Mouse (Mus musculus): ENCODE data around the gene Numbl.

The Numbl gene

GRCm38 (mm10) chr7:27258205-27258899 is at the start of gene Numbl:
Gene Numbl (plus strand): TSS chr7:27258433.
- in situ Hi-C loops (cut with MboI; ENCODE audit: low pct_unique_long_range_greater_than_20kb in 1 of 2, low sequenced_read_pairs in 2 of 2, unreplicated experiment in 1 of 2): loop anchor here in 1 of 2 experiments (25.0 kb wide), 1 partner anchor 471 kb away; no protein-coding TSS in a partner anchor

GRCm38 (mm10) chr7:27212626-27213025 is 45.6 kb upstream of the Numbl start:
- in situ Hi-C loops (cut with MboI; ENCODE audit: low pct_unique_long_range_greater_than_20kb in 1 of 2, low sequenced_read_pairs in 2 of 2, unreplicated experiment in 1 of 2): no loop called here

- in situ Hi-C loops (cut with MboI; ENCODE audit: low pct_unique_long_range_greater_than_20kb in 1 of 2, low sequenced_read_pairs in 2 of 2, unreplicated experiment in 1 of 2): no loop called here
These were observed 39.6 kb upstream of the Numbl start for GRCm38 (mm10) chr7:27218586-27218985.

GRCm38 (mm10) chr7:27219937-27220336 is 38.3 kb upstream of the Numbl start:
- in situ Hi-C loops (cut with MboI; ENCODE audit: low pct_unique_long_range_greater_than_20kb in 1 of 2, low sequenced_read_pairs in 2 of 2, unreplicated experiment in 1 of 2): no loop called here

GRCm38 (mm10) chr7:27221939-27222338 is 36.3 kb upstream of the Numbl start:
- in situ Hi-C loops (cut with MboI; ENCODE audit: low pct_unique_long_range_greater_than_20kb in 1 of 2, low sequenced_read_pairs in 2 of 2, unreplicated experiment in 1 of 2): no loop called here

GRCm38 (mm10) chr7:27222538-27222937 is 35.7 kb upstream of the Numbl start:
- in situ Hi-C loops (cut with MboI; ENCODE audit: low pct_unique_long_range_greater_than_20kb in 1 of 2, low sequenced_read_pairs in 2 of 2, unreplicated experiment in 1 of 2): no loop called here

- in situ Hi-C loops (cut with MboI; ENCODE audit: low pct_unique_long_range_greater_than_20kb in 1 of 2, low sequenced_read_pairs in 2 of 2, unreplicated experiment in 1 of 2): no loop called here
These were observed 33.2 kb upstream of the Numbl start for GRCm38 (mm10) chr7:27224877-27225575.

- in situ Hi-C loops (cut with MboI; ENCODE audit: low pct_unique_long_range_greater_than_20kb in 1 of 2, low sequenced_read_pairs in 2 of 2, unreplicated experiment in 1 of 2): no loop called here
These were observed 31.0 kb upstream of the Numbl start for GRCm38 (mm10) chr7:27227276-27227675.

GRCm38 (mm10) chr7:27227676-27228075 is 30.6 kb upstream of the Numbl start:
- in situ Hi-C loops (cut with MboI; ENCODE audit: low pct_unique_long_range_greater_than_20kb in 1 of 2, low sequenced_read_pairs in 2 of 2, unreplicated experiment in 1 of 2): no loop called here

- in situ Hi-C loops (cut with MboI; ENCODE audit: low pct_unique_long_range_greater_than_20kb in 1 of 2, low sequenced_read_pairs in 2 of 2, unreplicated experiment in 1 of 2): no loop called here
These were observed 29.9 kb upstream of the Numbl start, which contains the start of gene Itpkc for GRCm38 (mm10) chr7:27228281-27228821. Gene Itpkc (minus strand): TSS chr7:27228661.

GRCm38 (mm10) chr7:27228865-27229264 is 29.4 kb upstream of the Numbl start:
- in situ Hi-C loops (cut with MboI; ENCODE audit: low pct_unique_long_range_greater_than_20kb in 1 of 2, low sequenced_read_pairs in 2 of 2, unreplicated experiment in 1 of 2): no loop called here

- in situ Hi-C loops (cut with MboI; ENCODE audit: low pct_unique_long_range_greater_than_20kb in 1 of 2, low sequenced_read_pairs in 2 of 2, unreplicated experiment in 1 of 2): no loop called here
These were observed 27.5 kb upstream of the Numbl start for GRCm38 (mm10) chr7:27230781-27231180.

- in situ Hi-C loops (cut with MboI; ENCODE audit: low pct_unique_long_range_greater_than_20kb in 1 of 2, low sequenced_read_pairs in 2 of 2, unreplicated experiment in 1 of 2): no loop called here
These were observed 26.4 kb upstream of the Numbl start for GRCm38 (mm10) chr7:27231693-27232331.

- in situ Hi-C loops (cut with MboI; ENCODE audit: low pct_unique_long_range_greater_than_20kb in 1 of 2, low sequenced_read_pairs in 2 of 2, unreplicated experiment in 1 of 2): no loop called here
These were observed 25.4 kb upstream of the Numbl start, which contains the start of gene Coq8b for GRCm38 (mm10) chr7:27232781-27233281. Gene Coq8b (plus strand): TSS chr7:27233023.

GRCm38 (mm10) chr7:27233300-27233699 is 24.9 kb upstream of the Numbl start:
- in situ Hi-C loops (cut with MboI; ENCODE audit: low pct_unique_long_range_greater_than_20kb in 1 of 2, low sequenced_read_pairs in 2 of 2, unreplicated experiment in 1 of 2): no loop called here

- in situ Hi-C loops (cut with MboI; ENCODE audit: low pct_unique_long_range_greater_than_20kb in 1 of 2, low sequenced_read_pairs in 2 of 2, unreplicated experiment in 1 of 2): no loop called here
These were observed 22.5 kb upstream of the Numbl start for GRCm38 (mm10) chr7:27235726-27236125.

- in situ Hi-C loops (cut with MboI; ENCODE audit: low pct_unique_long_range_greater_than_20kb in 1 of 2, low sequenced_read_pairs in 2 of 2, unreplicated experiment in 1 of 2): no loop called here
These were observed 20.7 kb upstream of the Numbl start for GRCm38 (mm10) chr7:27237527-27237926.

- in situ Hi-C loops (cut with MboI; ENCODE audit: low pct_unique_long_range_greater_than_20kb in 1 of 2, low sequenced_read_pairs in 2 of 2, unreplicated experiment in 1 of 2): no loop called here
These were observed 19.7 kb upstream of the Numbl start for GRCm38 (mm10) chr7:27238568-27238967.

GRCm38 (mm10) chr7:27243211-27243610 is 15.0 kb upstream of the Numbl start:
- in situ Hi-C loops (cut with MboI; ENCODE audit: low pct_unique_long_range_greater_than_20kb in 1 of 2, low sequenced_read_pairs in 2 of 2, unreplicated experiment in 1 of 2): no loop called here
